Mouse (Mus musculus): Measurements from ENCODE around the gene Fam183b. TPM values are rescaled to one million over a fixed set of nuclear protein-coding genes. Genes with fewer than 3 reads are reported as not detected.

Fam183b gene
- polyA plus RNA-seq, 1 experiment from 2014 or later = 0.66 TPM

DNA sequence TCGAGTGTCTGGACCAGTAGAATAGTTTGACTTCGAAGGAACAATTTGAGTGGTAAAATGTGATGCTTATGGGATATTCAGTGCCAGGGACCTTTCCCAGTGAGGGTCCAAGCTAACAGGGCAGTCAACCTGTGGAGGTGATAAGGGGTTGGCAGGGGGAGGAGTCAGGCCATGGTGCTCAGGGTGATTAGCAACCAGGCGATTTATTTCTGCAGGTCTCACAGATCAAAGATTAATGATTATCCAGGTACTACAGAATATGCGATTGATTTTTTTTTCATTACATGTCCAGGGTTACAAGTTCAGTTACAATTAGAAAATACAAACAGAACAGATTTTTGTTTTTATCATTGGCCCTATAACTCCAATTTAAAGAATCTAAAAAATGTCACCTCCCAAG, 2.1 kb upstream of the Fam183b start:
- H3K27ac ChIP-seq (replicated peaks) = no peak overlapping the region
- peaks cover 7% of the 10 kb centered on the region for H3K4me1 ChIP-seq
- no peak overlapping the region for H3K4me2 ChIP-seq
- no peak overlapping the region for H3K4me3 ChIP-seq
- H3K36me3 ChIP-seq = no peaks in the 10 kb centered on the region
- no peaks in the 10 kb centered on the region for H3K9me3 ChIP-seq
- no peaks in the 10 kb centered on the region for H3K27me3 ChIP-seq (replicated peaks)
- ATAC-seq (ENCODE audit: extremely low read depth, insufficient number of reproducible peaks, low FRiP score, low TSS enrichment) = no peak
- WGBS = 65% methylated on average over 4 of the region's 4 CpGs
- no peak overlapping the region for H3K9ac ChIP-seq

DNA sequence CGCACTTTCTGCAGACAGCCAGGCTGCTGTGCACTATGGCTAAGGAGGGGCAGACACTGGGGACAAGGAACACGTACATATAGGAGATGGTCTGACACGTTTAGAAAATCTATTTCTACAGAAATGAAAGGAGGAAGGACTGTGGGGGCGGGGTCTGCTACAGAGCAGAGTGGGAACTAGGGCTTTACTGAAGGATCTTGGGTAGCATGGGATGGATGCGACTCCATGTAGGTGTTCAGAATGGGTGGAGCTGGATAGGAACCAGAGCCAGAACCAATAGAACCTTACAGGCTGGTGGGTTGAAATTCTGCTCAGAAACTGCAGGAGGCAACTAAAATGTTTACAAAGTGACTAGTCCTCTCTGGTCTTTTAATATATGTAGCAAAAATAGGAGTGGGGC, 2.0 kb downstream of the Fam183b start:
- ATAC-seq (ENCODE audit: extremely low read depth, insufficient number of reproducible peaks, low FRiP score, low TSS enrichment) = no peak
- Histone ChIP-seq H3K27me3 (replicated peaks) (no peaks in the 10 kb centered on the region), H3K4me3 (no peak overlapping the region), H3K4me1 (peaks cover 7% of the 10 kb centered on the region), H3K36me3 (no peaks in the 10 kb centered on the region), H3K9me3 (no peaks in the 10 kb centered on the region), H3K4me2 (no peak overlapping the region), H3K27ac (replicated peaks) (no peak overlapping the region), H3K9ac (no peak overlapping the region)
- WGBS = 68% methylated on average over 5 of the region's 5 CpGs

DNA sequence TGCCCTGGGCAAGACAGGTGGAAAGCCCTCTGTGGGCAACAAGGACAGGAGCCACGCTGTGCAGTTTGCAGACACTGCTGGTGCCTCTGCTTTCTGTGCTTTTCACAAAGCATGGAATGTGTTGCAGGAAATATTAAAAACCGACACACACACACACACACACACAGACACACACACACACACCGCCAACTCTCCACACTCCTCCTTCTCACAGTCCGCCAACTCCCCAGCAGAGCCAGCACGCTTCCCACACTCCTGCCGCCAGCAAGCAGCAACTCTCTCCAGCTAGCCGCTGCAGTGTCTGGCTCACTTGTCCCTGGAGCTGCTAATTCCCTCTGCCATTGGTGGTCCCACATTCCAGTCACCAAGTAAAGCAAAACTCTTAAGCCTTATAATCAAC, 4.9 kb downstream of the Fam183b start:
- no peak for ATAC-seq (ENCODE audit: extremely low read depth, insufficient number of reproducible peaks, low FRiP score, low TSS enrichment)
- H3K4me3 ChIP-seq = no peak overlapping the region

DNA sequence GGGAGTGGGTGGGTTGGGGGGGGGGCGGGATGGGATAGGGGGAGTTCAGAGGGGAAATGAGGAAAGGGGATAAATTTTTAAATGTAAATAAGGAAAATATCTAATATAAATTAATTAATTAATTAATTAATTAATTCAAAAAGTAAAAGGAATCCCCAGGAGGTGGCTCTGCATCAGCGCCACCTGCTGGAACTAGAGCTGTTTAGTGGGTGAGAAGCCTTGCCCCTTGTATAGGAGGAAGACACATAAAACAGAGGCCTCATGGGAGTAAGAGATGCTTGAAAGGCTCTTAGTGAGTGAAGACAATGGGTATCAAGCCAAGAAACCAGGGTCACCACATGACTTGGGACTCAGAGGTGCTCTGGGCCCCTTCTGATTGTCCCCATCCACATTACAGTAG, 5.9 kb downstream of the Fam183b start:
- H3K9ac ChIP-seq = no peak overlapping the region
- 60% methylated on average over 2 of the region's 2 CpGs for WGBS

More for the DNA sequence above, 4.9 kb downstream of the Fam183b start:
- no peak overlapping the region for H3K4me2 ChIP-seq
- no peaks in the 10 kb centered on the region for H3K36me3 ChIP-seq
- H3K9me3 ChIP-seq = no peaks in the 10 kb centered on the region
- 64% methylated on average over 7 of the region's 7 CpGs for WGBS
- no peaks in the 10 kb centered on the region for H3K27me3 ChIP-seq (replicated peaks)
- H3K4me1 ChIP-seq = peaks cover 4% of the 10 kb centered on the region
- H3K27ac ChIP-seq (replicated peaks) = no peak overlapping the region
- no peak overlapping the region for H3K9ac ChIP-seq

DNA sequence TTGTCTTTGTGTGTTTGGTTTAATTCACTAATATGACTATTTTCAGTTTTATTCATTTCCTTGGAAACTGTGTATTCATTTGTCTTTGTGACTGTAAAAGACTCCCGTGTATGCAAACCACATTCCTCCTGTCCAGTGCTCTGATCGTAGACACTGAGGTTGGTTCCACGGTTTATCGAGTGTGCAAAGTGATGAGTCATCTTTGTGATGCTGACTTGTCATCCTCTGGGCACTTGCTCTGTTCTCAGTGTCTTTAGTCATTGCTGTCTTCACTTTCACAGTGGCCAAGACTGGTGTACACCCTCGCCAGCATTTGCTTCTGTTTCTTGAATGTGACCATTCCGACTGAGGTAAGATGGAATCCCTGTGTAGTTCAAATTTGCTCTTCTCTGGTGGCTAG, 11.1 kb downstream of the Fam183b start:
- no peak overlapping the region for H3K4me3 ChIP-seq
- WGBS = 56% methylated on average over 6 of the region's 6 CpGs

More for the DNA sequence above, 5.9 kb downstream of the Fam183b start:
- no peak overlapping the region for H3K4me2 ChIP-seq
- H3K27me3 ChIP-seq (replicated peaks) = no peaks in the 10 kb centered on the region
- no peaks in the 10 kb centered on the region for H3K36me3 ChIP-seq
- no peak overlapping the region for H3K27ac ChIP-seq (replicated peaks)
- no peak overlapping the region for H3K4me3 ChIP-seq
- H3K4me1 ChIP-seq = no peaks in the 10 kb centered on the region
- H3K9me3 ChIP-seq = no peaks in the 10 kb centered on the region
- ATAC-seq (ENCODE audit: extremely low read depth, insufficient number of reproducible peaks, low FRiP score, low TSS enrichment) = no peak

DNA sequence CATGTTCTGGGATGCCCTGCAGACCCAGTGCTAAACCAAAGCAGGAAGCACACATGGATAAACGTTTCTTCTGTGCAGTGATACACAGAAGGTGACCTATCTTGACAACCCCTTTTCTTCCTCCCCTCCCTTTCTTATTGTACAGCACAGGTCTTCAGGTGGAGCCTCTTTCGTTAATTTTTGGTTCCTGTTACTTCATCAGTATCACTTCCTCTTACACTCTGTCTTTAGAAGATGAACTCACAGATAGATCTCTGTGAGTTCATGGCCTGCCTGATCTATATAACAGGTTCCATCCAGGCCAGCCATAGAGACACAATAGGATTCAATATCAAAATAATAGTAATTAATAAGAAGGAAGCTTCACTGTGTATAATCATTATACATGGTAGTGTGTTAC, 11.7 kb downstream of the Fam183b start:
- 0 out of 2 replicates have a peak, but pooled peaks cover 1% of the 10 kb centered on the region for H3K4me1 ChIP-seq
- H3K9ac ChIP-seq = no peak overlapping the region
- H3K4me2 ChIP-seq = no peak overlapping the region
- 44% methylated on average over 2 of the region's 2 CpGs for WGBS
- no peaks in the 10 kb centered on the region for H3K27me3 ChIP-seq (replicated peaks)
- H3K27ac ChIP-seq (replicated peaks) = no peak overlapping the region
- no peaks in the 10 kb centered on the region for H3K36me3 ChIP-seq
- H3K4me3 ChIP-seq = no peak overlapping the region
- no peaks in the 10 kb centered on the region for H3K9me3 ChIP-seq
- no peak for ATAC-seq (ENCODE audit: extremely low read depth, insufficient number of reproducible peaks, low FRiP score, low TSS enrichment)

More for the DNA sequence above, 11.1 kb downstream of the Fam183b start:
- ATAC-seq (ENCODE audit: extremely low read depth, insufficient number of reproducible peaks, low FRiP score, low TSS enrichment) = no peak
- no peak overlapping the region for H3K27ac ChIP-seq (replicated peaks)
- no peaks in the 10 kb centered on the region for H3K27me3 ChIP-seq (replicated peaks)
- no peaks in the 10 kb centered on the region for H3K36me3 ChIP-seq
- no peaks in the 10 kb centered on the region for H3K9me3 ChIP-seq
- H3K9ac ChIP-seq = no peak overlapping the region
- no peaks in the 10 kb centered on the region for H3K4me1 ChIP-seq
- H3K4me2 ChIP-seq = no peak overlapping the region

DNA sequence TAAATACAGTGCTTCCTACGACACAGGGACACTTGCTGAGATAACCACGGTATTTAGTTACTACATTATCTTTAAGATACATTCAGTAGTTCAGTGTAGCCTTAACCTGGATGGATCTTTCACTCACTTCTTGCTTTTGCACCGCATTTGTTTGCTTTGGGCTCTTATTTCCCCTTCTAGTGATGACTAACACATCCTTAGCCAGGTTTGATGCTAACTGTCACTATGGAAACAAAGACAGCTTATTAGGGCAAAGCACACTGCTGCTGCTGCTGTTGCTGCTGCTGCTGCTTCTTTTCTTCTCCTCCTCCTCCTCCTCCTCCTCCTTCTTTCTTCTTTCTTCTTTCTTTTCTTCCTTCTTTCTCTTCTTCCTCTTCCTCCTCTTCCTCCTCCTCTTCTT, 12.2 kb downstream of the Fam183b start:
- Histone ChIP-seq H3K36me3 (no peaks in the 10 kb centered on the region), H3K9me3 (no peaks in the 10 kb centered on the region), H3K4me1 (0 out of 2 replicates have a peak, but pooled peaks cover 7% of the 10 kb centered on the region), H3K4me3 (no peak overlapping the region), H3K4me2 (no peak overlapping the region), H3K27me3 (replicated peaks) (no peaks in the 10 kb centered on the region), H3K27ac (replicated peaks) (no peak overlapping the region), H3K9ac (no peak overlapping the region)
- 23% methylated on average over 3 of the region's 3 CpGs for WGBS
- no peak for ATAC-seq (ENCODE audit: extremely low read depth, insufficient number of reproducible peaks, low FRiP score, low TSS enrichment)

DNA sequence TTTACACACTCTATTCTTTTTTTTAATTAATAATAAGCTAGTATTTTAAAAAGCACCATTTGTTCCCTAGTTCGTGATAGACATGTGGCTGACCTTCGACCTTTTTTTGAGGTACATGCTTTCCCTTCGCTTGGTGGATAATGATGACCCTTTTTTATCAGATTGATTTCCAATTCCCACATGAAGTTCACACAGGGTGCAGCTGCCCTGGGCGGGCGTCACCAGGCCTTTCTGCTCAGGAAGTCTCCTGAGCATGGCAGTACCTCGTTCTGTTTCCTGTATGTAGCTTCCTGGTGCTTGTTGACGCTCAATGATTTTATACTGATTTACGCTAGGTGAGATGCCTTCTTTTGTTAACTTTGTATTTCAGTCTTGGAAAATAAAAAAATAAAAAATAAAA, 13.4 kb downstream of the Fam183b start:
- 0 out of 2 replicates have a peak, but pooled peaks cover 7% of the 10 kb centered on the region for H3K4me1 ChIP-seq
- WGBS = 73% methylated on average over 8 of the region's 8 CpGs
- H3K4me3 ChIP-seq = no peak overlapping the region
- H3K9me3 ChIP-seq = no peaks in the 10 kb centered on the region
- ATAC-seq (ENCODE audit: extremely low read depth, insufficient number of reproducible peaks, low FRiP score, low TSS enrichment) = no peak
- no peak overlapping the region for H3K27ac ChIP-seq (replicated peaks)
- no peaks in the 10 kb centered on the region for H3K36me3 ChIP-seq
- H3K4me2 ChIP-seq = no peak overlapping the region
- H3K9ac ChIP-seq = no peak overlapping the region
- H3K27me3 ChIP-seq (replicated peaks) = no peaks in the 10 kb centered on the region

DNA sequence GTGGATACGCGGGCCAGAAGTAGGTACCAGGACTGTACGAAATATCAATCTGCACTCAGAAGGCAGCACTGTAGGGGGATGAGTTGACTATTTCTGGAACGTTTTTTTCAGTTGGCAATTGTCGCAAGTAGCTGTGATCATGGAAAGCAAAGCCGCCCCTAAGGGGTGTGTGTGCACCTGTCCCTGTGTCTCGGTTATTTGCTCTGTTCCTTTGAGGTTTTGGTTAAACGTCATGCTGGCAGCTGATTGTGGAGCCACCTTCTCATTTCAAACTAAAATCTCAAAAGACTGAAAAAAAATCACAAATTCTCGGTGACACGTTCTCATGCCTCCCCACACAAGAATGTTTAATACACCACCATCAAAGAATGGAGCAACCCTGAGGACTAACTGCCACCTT, 14.1 kb downstream of the Fam183b start:
- Histone ChIP-seq H3K4me3 (no peak overlapping the region), H3K36me3 (no peaks in the 10 kb centered on the region), H3K9me3 (no peaks in the 10 kb centered on the region), H3K27ac (replicated peaks) (no peak overlapping the region), H3K9ac (no peak overlapping the region), H3K4me2 (no peak overlapping the region), H3K4me1 (peaks cover 10% of the 10 kb centered on the region), H3K27me3 (replicated peaks) (no peaks in the 10 kb centered on the region)
- WGBS = 74% methylated on average over 10 of the region's 10 CpGs
- no peak for ATAC-seq (ENCODE audit: extremely low read depth, insufficient number of reproducible peaks, low FRiP score, low TSS enrichment)

DNA sequence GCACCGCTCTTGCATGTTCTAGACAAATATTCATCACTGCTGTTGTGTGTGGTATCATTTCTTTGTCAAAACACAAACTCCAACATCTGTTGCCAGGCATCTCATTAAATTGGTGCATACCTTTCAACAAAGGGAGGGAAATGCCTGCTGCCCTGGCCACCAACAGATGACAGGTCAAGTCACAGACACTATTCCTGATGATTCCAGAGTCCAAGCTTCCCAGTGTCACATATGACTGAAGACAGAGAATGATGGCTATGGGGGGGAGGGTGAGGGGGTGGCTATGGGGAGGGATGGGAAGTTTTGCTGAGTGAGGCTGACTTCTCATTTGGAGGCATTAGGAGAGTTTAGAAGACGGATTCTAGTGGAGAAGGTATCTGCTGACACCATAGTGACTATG, 17.6 kb downstream of the Fam183b start:
- Histone ChIP-seq H3K9ac (no peak overlapping the region), H3K4me3 (no peak overlapping the region), H3K9me3 (no peaks in the 10 kb centered on the region), H3K4me1 (peaks cover 18% of the 10 kb centered on the region), H3K27me3 (replicated peaks) (no peaks in the 10 kb centered on the region), H3K4me2 (no peak overlapping the region), H3K27ac (replicated peaks) (no peak overlapping the region), H3K36me3 (no peaks in the 10 kb centered on the region)
- ATAC-seq (ENCODE audit: extremely low read depth, insufficient number of reproducible peaks, low FRiP score, low TSS enrichment) = no peak
- WGBS = 59% methylated on average over 2 of the region's 2 CpGs

DNA sequence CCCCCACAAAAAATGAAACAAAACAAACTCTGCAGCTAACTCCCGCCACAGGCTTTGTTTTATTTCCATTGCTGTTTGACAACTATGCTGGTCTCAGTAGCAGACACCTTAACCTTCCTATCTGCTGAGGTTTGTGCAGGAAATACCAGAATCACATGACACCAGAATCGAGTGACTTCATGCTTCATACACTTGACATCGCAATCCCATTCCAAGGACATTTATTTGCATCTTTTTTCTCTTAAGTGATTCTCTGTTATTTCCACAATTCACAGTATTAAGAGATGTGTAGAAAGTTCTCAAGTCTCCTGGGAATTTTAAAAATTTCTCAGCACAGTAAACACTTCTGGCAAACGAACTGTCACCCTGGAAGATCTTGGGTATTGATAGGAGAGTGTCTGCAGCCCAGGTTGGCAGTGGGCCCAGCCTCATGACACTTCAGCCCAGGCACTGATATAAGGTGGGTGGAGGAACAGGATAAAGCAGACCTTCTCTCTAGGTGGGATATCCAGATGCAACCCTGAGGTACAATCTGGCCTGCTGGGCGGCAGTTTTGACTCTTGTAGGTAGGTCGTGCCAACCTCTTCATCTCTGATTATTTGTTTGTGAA, 19.2 kb downstream of the Fam183b start, which contains the start of gene Olfr314:
TSS of gene Olfr314 (plus strand) at position 473 of the 610 bp plus-strand sequence.
- H3K4me1 ChIP-seq = peaks cover 18% of the 10 kb centered on the region
- no peak within 1 kb of the TSS for H3K9ac ChIP-seq
- H3K4me3 ChIP-seq = no peak within 1 kb of the TSS
- H3K36me3 ChIP-seq = no peaks in the 10 kb centered on the region
- no peak within 1 kb of the TSS for H3K27ac ChIP-seq (replicated peaks)
- ATAC-seq (ENCODE audit: extremely low read depth, insufficient number of reproducible peaks, low FRiP score, low TSS enrichment) = no peak
- no peaks in the 10 kb centered on the region for H3K9me3 ChIP-seq
- no peaks in the 10 kb centered on the region for H3K27me3 ChIP-seq (replicated peaks)
- 49% methylated on average over 6 of the region's 6 CpGs for WGBS
- peak within 1 kb of the TSS; percentile 10 for H3K4me2 ChIP-seq

DNA sequence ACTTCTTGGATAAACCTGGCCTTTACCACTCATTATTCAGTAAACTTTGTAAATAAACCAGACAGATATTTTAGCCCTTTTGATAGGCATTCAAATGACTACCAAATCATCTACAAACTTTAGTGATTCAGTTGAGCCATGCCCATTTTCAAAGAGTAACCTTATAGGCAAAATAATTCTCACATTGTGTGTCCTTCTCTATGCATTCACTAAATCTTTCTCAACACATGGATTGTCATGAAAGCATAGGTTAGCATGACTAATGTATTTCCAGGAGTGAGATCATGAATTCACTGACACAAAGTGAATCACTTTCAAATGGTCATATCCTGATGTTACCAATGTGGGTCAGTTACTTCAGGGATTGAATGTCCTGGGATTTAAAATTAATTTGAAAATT, 28.9 kb downstream of the Fam183b start, which contains the start of gene Olfr315:
TSS of gene Olfr315 (plus strand) at position 301 of the 400 bp plus-strand sequence.
- Histone ChIP-seq H3K36me3 (no peaks in the 10 kb centered on the region), H3K27me3 (replicated peaks) (no peaks in the 10 kb centered on the region), H3K4me1 (no peaks in the 10 kb centered on the region), H3K4me2 (no peak within 1 kb of the TSS), H3K9me3 (no peaks in the 10 kb centered on the region), H3K27ac (replicated peaks) (no peak within 1 kb of the TSS), H3K4me3 (no peak within 1 kb of the TSS), H3K9ac (no peak within 1 kb of the TSS)
- no peak for ATAC-seq (ENCODE audit: extremely low read depth, insufficient number of reproducible peaks, low FRiP score, low TSS enrichment)

Measured in heart, embryonic 13.5 days (tissue).